Mouse (Mus musculus) hindbrain, embryonic 13.5 days (tissue): ENCODE results near the gene Limch1. TPM values are rescaled to one million over a fixed set of nuclear protein-coding genes. Genes with fewer than 3 reads are reported as not detected.

Experiments
- ATAC-seq: fragments of 200-750 bp; cut with Nextera tagmentation; 2 replicates; pipeline ENCODE4 v1.8.0; 2017; ENCODE audit warnings: moderate TSS enrichment; ENCODE audit not compliant: low FRiP score
- H3K27ac ChIP-seq: fragments of 300-500 bp; sonication (generic); 2 replicates; pipeline ENCODE4 v1.5.1; 2015; ENCODE audit warnings: inconsistent platforms, mild to moderate bottlenecking, moderate library complexity
- H3K27me3 ChIP-seq: fragments of 300-500 bp; sonication (generic); 2 replicates; pipeline ENCODE4 v1.6.1; 2015; ENCODE audit warnings: mild to moderate bottlenecking, inconsistent platforms
- H3K36me3 ChIP-seq: fragments of 300-500 bp; sonication (generic); 2 replicates; pipeline ENCODE4 v1.6.1; 2015; ENCODE audit warnings: mild to moderate bottlenecking, inconsistent platforms
- H3K4me1 ChIP-seq: fragments of 300-500 bp; sonication (generic); replicated peaks from 2 replicates; pipeline ENCODE4 v1.6.1; 2015; ENCODE audit warnings: inconsistent platforms
- H3K4me2 ChIP-seq: fragments of 300-500 bp; sonication (generic); 2 replicates; pipeline ENCODE4 v1.6.1; 2015; ENCODE audit warnings: inconsistent platforms, mild to moderate bottlenecking, moderate library complexity
- H3K4me3 ChIP-seq: fragments of 300-500 bp; sonication (generic); 2 replicates; pipeline ENCODE4 v1.5.1; 2015; ENCODE audit warnings: mild to moderate bottlenecking, inconsistent platforms
- H3K9ac ChIP-seq: fragments of 300-500 bp; sonication (generic); 2 replicates; pipeline ENCODE4 v1.6.1; 2015; ENCODE audit warnings: mild to moderate bottlenecking, inconsistent platforms
- H3K9me3 ChIP-seq: fragments of 300-500 bp; sonication (generic); 2 replicates; pipeline ENCODE4 v1.6.1; 2016; ENCODE audit warnings: inconsistent platforms
- WGBS: fragments of 180-500 bp; shearing (Covaris S2); methylation state at CpG from one replicate; pipeline ENCODE4 v1.1.7; 2015; 5-methylcytosine and 5-hydroxymethylcytosine counted together
- polyA plus RNA-seq: library from polyadenylated mRNA; unstranded; fragments of >200 nt; fragmentation: Nextera tagmentation; extraction: Ambion mirVana; gene quantifications from 2 replicates; pipeline ENCODE4 v1.2.1, GENCODE M21; 2015

The Limch1 gene
- polyA plus RNA-seq, 1 experiment from 2014 or later = 49.0 TPM

GRCm38 (mm10) chr5:66850721-66851251 is 105.2 kb downstream of the Limch1 start:
- WGBS = 44% methylated on average over 11 of the region's 11 CpGs
- H3K4me1 ChIP-seq = peaks cover 37% of the 10 kb centered on the region
- H3K4me3 ChIP-seq = no peak overlapping the region
- H3K9ac ChIP-seq = no peak overlapping the region
- H3K27ac ChIP-seq = peak overlapping the region; percentile 71
- no peaks in the 10 kb centered on the region for H3K9me3 ChIP-seq
- H3K27me3 ChIP-seq = no peaks in the 10 kb centered on the region
- no peak overlapping the region for H3K4me2 ChIP-seq
- ATAC-seq = peak; percentile 70
- no peaks in the 10 kb centered on the region for H3K36me3 ChIP-seq

- 73% methylated on average over 5 of the region's 5 CpGs for WGBS
- peak overlapping the region; percentile 71 for H3K27ac ChIP-seq
- no peaks in the 10 kb centered on the region for H3K27me3 ChIP-seq
- H3K36me3 ChIP-seq = no peaks in the 10 kb centered on the region
- no peak overlapping the region for H3K4me2 ChIP-seq
- ATAC-seq = no peak
- H3K9me3 ChIP-seq = no peaks in the 10 kb centered on the region
- H3K4me1 ChIP-seq = peaks cover 37% of the 10 kb centered on the region
- no peak overlapping the region for H3K4me3 ChIP-seq
- no peak overlapping the region for H3K9ac ChIP-seq
Observed at GRCm38 (mm10) chr5:66851708-66852107, 106.1 kb downstream of the Limch1 start.

GRCm38 (mm10) chr5:66854263-66854662 is 108.6 kb downstream of the Limch1 start:
- Histone ChIP-seq H3K4me2 (no peak overlapping the region), H3K27ac (no peak overlapping the region), H3K4me3 (no peak overlapping the region), H3K27me3 (no peaks in the 10 kb centered on the region), H3K4me1 (peaks cover 30% of the 10 kb centered on the region), H3K9me3 (no peaks in the 10 kb centered on the region), H3K9ac (no peak overlapping the region), H3K36me3 (no peaks in the 10 kb centered on the region)
- 95% methylated on average over 5 of the region's 5 CpGs for WGBS
- no peak for ATAC-seq

GRCm38 (mm10) chr5:66855358-66856107 is 109.9 kb downstream of the Limch1 start:
- Histone ChIP-seq H3K4me2 (no peak overlapping the region), H3K27ac (no peak overlapping the region), H3K4me3 (no peak overlapping the region), H3K9me3 (no peaks in the 10 kb centered on the region), H3K4me1 (peaks cover 25% of the 10 kb centered on the region), H3K9ac (no peak overlapping the region), H3K27me3 (no peaks in the 10 kb centered on the region), H3K36me3 (no peaks in the 10 kb centered on the region)
- 56% methylated on average over 11 of the region's 11 CpGs for WGBS
- 0 out of 2 replicates have a peak, but pooled peaks have one; percentile 41 for ATAC-seq

GRCm38 (mm10) chr5:66859506-66859905 is 113.9 kb downstream of the Limch1 start:
- no peak overlapping the region for H3K27ac ChIP-seq
- H3K9ac ChIP-seq = no peak overlapping the region
- WGBS = 83% methylated on average over 3 of the region's 3 CpGs

GRCm38 (mm10) chr5:66861232-66862035 is 115.8 kb downstream of the Limch1 start:
- no peaks in the 10 kb centered on the region for H3K9me3 ChIP-seq
- 0 out of 2 replicates have a peak overlapping the region, but pooled peaks have one; percentile 23 for H3K4me2 ChIP-seq
- no peaks in the 10 kb centered on the region for H3K27me3 ChIP-seq
- no peaks in the 10 kb centered on the region for H3K36me3 ChIP-seq
- peak; percentile 52 for ATAC-seq
- no peak overlapping the region for H3K4me3 ChIP-seq
- peak overlapping the region; percentile 64 for H3K27ac ChIP-seq
- H3K4me1 ChIP-seq = peaks cover 33% of the 10 kb centered on the region
- no peak overlapping the region for H3K9ac ChIP-seq
- WGBS = 35% methylated on average over 17 of the region's 17 CpGs

More at GRCm38 (mm10) chr5:66859506-66859905, 113.9 kb downstream of the Limch1 start:
- Histone ChIP-seq H3K4me2 (no peak overlapping the region), H3K36me3 (no peaks in the 10 kb centered on the region), H3K4me3 (no peak overlapping the region), H3K4me1 (peaks cover 27% of the 10 kb centered on the region), H3K27me3 (no peaks in the 10 kb centered on the region), H3K9me3 (no peaks in the 10 kb centered on the region)
- no peak for ATAC-seq

- Histone ChIP-seq H3K4me3 (no peak overlapping the region), H3K4me2 (no peak overlapping the region), H3K9me3 (no peaks in the 10 kb centered on the region), H3K4me1 (peaks cover 34% of the 10 kb centered on the region), H3K36me3 (no peaks in the 10 kb centered on the region), H3K27ac (peak overlapping the region; percentile 64; the same call in 1 of the 2 replicates), H3K9ac (no peak overlapping the region), H3K27me3 (no peaks in the 10 kb centered on the region)
- 56% methylated on average over 4 of the region's 4 CpGs for WGBS
- no peak for ATAC-seq
Observed at GRCm38 (mm10) chr5:66862151-66862550, 116.5 kb downstream of the Limch1 start.

GRCm38 (mm10) chr5:66865229-66865628 is 119.6 kb downstream of the Limch1 start:
- no peak overlapping the region for H3K4me2 ChIP-seq
- peak overlapping the region; percentile 49; the same call in 1 of the 2 replicates for H3K27ac ChIP-seq
- no peaks in the 10 kb centered on the region for H3K27me3 ChIP-seq
- 0 out of 2 replicates have a peak, but pooled peaks have one; percentile 17 for ATAC-seq
- H3K9me3 ChIP-seq = no peaks in the 10 kb centered on the region
- no peak overlapping the region for H3K9ac ChIP-seq
- peaks cover 34% of the 10 kb centered on the region for H3K4me1 ChIP-seq
- no peaks in the 10 kb centered on the region for H3K36me3 ChIP-seq
- 39% methylated on average over 5 of the region's 5 CpGs for WGBS
- no peak overlapping the region for H3K4me3 ChIP-seq

- Histone ChIP-seq H3K27ac (peak overlapping the region; percentile 49), H3K4me3 (no peak overlapping the region), H3K27me3 (no peaks in the 10 kb centered on the region), H3K36me3 (no peaks in the 10 kb centered on the region), H3K9me3 (no peaks in the 10 kb centered on the region), H3K9ac (no peak overlapping the region), H3K4me2 (no peak overlapping the region), H3K4me1 (peaks cover 32% of the 10 kb centered on the region)
- whole genome bisulfite sequencing = 48% methylated on average over 8 of the region's 8 CpGs
- ATAC-seq = peak; percentile 69
Observed at GRCm38 (mm10) chr5:66866019-66866418, 120.4 kb downstream of the Limch1 start.

GRCm38 (mm10) chr5:66869545-66869944 is 123.9 kb downstream of the Limch1 start:
- H3K4me1 ChIP-seq = peaks cover 16% of the 10 kb centered on the region
- no peak overlapping the region for H3K27ac ChIP-seq
- H3K36me3 ChIP-seq = no peaks in the 10 kb centered on the region
- no peak overlapping the region for H3K9ac ChIP-seq
- ATAC-seq = no peak
- H3K27me3 ChIP-seq = no peaks in the 10 kb centered on the region
- no peak overlapping the region for H3K4me3 ChIP-seq
- no peaks in the 10 kb centered on the region for H3K9me3 ChIP-seq
- WGBS = 94% methylated on average over 4 of the region's 4 CpGs
- no peak overlapping the region for H3K4me2 ChIP-seq

GRCm38 (mm10) chr5:66871521-66872050 is 126.0 kb downstream of the Limch1 start:
- H3K4me3 ChIP-seq = no peak overlapping the region
- ATAC-seq = no peak
- no peak overlapping the region for H3K27ac ChIP-seq
- H3K4me2 ChIP-seq = no peak overlapping the region
- H3K9ac ChIP-seq = no peak overlapping the region
- H3K27me3 ChIP-seq = no peaks in the 10 kb centered on the region
- no peaks in the 10 kb centered on the region for H3K9me3 ChIP-seq
- 91% methylated on average over 11 of the region's 11 CpGs for WGBS
- peaks cover 3% of the 10 kb centered on the region; the same call in 1 of the 2 replicates for H3K4me1 ChIP-seq
- H3K36me3 ChIP-seq = no peaks in the 10 kb centered on the region

- H3K4me3 ChIP-seq = no peak overlapping the region
- no peaks in the 10 kb centered on the region for H3K9me3 ChIP-seq
- ATAC-seq = no peak
- WGBS = 93% methylated on average over 4 of the region's 4 CpGs
- H3K9ac ChIP-seq = no peak overlapping the region
- peaks cover 7% of the 10 kb centered on the region; the same call in 1 of the 2 replicates for H3K4me1 ChIP-seq
- no peaks in the 10 kb centered on the region for H3K27me3 ChIP-seq
- no peaks in the 10 kb centered on the region for H3K36me3 ChIP-seq
- H3K4me2 ChIP-seq = no peak overlapping the region
- no peak overlapping the region for H3K27ac ChIP-seq
Observed at GRCm38 (mm10) chr5:66872053-66872452, 126.4 kb downstream of the Limch1 start.
